Mouse (Mus musculus) regulatory T cell (primary cell): ENCODE data around the gene Zkscan6.

Source experiments
- in situ Hi-C: fragments of 300-600 bp; cut with MboI, MseI; formaldehyde crosslinking; loops from one replicate; pipeline ENCODE4 v1.15.1; 2025; ENCODE audit warnings: high pct_unique_total_duplicates

The Zkscan6 gene

DNA sequence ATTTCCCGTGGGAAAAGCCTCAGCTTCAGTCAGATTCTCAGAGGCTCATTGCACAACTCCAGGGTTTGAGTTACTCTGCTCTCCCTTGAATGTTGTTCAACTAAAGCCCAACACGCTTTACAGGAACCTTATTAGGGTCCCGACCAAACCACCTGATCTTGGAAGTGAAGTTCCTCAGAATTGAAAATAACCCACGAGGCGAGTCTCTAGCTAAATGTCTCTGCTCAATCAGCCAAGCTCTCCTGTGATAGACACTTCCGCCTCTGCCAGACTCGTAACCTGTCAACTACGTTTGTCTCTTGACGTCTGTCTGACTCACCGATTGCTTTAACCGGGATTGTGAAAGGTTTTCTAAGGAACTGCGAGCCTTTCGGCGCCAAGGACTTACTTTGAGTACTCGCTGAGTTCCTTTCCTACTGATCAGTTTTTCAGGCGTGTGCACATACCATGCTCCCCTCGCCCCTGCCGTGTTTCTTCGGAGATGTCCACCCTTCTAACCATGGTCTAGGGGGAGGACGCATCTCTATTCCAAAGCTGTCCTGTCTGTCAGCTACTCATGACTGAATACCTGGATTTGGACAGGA, 562 bp upstream of the Zkscan6 start:
- in situ Hi-C loops = loop anchor here (25.0 kb wide), 2 partner anchors 819 to 1231 kb away; partner anchors contain the start of genes Elac2 and Tmem220

DNA sequence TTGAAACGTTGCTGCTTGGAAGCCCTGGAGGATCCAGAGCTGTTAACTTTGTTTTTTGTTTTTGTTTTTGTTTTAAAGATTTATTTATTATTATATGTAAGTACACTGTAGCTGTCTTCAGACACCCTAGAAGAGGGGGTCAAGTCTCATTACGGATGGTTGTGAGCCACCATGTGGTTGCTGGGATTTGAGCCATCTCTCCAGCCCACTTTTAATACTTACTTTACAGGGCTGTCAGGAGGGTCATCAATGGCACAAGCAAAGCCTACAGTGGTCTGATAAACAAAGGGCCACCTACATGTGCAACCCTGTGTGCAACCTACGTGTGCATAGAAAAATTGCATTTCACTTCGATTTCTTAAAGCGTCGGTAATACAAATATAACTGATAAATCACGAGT, 626 bp downstream of the Zkscan6 start:
- in situ Hi-C loops = loop anchor here (25.0 kb wide), 2 partner anchors 820 to 1230 kb away; partner anchors contain the start of genes Elac2 and Tmem220

DNA sequence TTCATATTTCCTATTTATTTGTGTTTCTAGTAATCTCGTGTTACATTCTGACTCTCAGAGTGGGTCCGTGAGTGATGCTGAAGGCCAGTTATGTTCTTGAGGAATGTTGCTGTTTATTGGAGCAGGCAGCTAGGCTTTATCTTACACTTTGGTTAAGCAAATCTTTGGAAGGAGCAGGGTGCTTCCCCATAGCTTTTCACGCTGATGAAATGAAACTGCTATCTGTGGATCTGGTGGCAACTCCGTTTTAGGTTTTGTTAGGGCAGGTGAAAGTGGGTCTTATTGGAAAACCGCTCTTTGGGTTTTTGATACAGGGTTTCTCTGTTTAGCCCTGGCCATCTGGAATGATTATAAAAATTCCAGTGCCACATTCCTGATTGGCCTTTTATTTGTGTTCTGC, 5.1 kb downstream of the Zkscan6 start:
- in situ Hi-C loops = loop anchor here (25.0 kb wide), 2 partner anchors 825 to 1225 kb away; partner anchors contain the start of genes Elac2 and Tmem220

DNA sequence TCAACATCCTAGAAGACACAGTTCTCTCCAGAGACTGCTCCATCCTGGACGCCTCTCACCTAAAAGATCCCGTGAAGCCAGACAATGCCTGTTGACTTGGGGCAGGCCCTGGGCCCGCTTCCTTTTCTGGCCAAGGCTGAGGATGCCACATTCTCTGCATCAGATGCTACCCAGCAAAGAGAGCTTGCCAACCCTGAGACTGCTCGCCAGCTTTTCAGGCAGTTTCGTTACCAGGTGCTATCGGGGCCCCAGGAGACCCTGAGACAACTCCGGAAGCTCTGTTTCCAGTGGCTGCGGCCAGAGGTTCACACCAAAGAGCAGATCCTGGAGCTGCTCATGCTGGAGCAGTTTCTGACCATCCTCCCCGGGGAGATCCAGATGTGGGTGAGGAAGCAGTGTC, 7.4 kb downstream of the Zkscan6 start:
- in situ Hi-C loops = loop anchor here (25.0 kb wide), 2 partner anchors 827 to 1223 kb away; partner anchors contain the start of genes Elac2 and Tmem220

DNA sequence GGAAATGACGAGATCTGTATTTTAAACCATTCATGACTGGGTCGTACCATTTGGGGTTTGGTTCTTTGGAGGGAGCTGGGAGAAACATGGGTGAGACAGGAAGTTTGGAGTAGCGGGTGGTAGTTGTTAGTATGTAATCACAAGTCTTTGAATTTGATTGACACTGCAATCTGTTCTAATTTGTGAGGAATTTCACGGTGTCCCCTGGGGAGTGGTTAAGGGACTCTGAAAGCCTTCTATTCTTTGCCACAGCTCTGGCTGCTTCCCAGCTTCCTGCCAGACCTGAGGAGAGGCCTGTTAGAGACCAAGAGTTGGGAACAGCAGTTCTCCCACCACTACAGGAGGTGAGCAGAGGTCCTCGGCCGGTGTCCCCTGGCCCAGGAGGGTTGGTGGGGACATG, 9.3 kb downstream of the Zkscan6 start:
- in situ Hi-C loops = loop anchor here (25.0 kb wide), 2 partner anchors 829 to 1221 kb away; partner anchors contain the start of genes Elac2 and Tmem220

DNA sequence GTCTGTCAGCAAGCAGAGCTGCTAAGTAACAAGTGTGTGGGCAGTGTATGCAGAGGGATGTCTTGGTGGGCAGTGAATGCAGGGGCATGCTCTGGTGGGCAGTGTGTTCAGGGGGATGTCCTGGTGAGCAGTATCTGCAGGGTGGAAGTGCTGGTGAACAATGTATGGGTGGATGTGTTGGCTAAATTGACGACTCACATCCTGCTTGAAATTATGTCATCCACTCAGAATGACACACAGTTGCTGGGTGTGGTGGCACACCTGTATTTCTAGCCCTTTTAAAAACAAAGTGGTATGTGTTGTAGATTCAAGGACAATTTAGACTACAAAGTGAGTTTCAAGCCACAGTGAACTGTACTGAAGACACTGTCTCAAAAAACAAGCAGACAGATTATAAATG, 11.2 kb downstream of the Zkscan6 start:
- in situ Hi-C loops = loop anchor here (25.0 kb wide), 2 partner anchors 831 to 1219 kb away; partner anchors contain the start of genes Elac2 and Tmem220

DNA sequence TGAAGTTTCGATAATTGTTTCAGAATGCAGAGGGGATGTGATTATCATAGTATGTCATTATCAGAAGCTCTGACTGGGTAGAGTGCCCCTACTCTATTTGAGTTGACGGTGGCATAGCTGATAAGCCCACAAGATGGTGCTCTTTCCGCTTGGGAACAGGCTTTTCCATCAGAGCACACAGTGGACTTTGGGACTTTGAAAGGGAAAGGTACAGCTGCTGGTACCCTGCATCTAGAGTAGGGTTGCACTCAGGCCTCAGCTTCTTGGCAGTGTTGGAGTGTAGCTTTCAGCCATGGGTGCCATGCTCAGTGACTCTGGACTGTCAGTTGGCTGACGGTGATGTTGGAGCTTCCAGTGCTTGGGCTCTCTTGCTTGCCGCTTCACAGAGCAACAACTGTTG, 13.3 kb downstream of the Zkscan6 start:
- in situ Hi-C loops = loop anchor here (25.0 kb wide), 2 partner anchors 833 to 1217 kb away; partner anchors contain the start of genes Elac2 and Tmem220

DNA sequence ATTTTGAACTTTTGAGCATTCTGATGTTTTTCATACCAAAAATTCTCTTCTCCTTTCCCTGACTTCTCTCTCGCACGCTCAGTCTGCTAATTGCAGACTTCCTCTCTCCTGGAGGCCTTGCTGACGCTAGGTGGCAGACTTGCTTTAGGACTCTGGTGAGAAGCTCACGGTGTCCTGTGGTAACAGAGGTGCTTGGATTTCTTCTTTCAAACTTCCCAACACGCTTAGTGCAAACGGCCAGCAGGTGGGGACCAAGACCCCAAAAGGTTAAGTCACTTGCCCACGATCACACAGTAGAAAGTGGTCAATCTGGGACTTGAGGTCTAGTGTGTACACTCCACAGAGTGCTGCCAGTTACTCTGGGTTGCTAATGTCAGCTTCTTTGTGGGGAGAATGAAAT, 13.9 kb downstream of the Zkscan6 start:
- in situ Hi-C loops = loop anchor here (25.0 kb wide), 2 partner anchors 834 to 1216 kb away; partner anchors contain the start of genes Elac2 and Tmem220

DNA sequence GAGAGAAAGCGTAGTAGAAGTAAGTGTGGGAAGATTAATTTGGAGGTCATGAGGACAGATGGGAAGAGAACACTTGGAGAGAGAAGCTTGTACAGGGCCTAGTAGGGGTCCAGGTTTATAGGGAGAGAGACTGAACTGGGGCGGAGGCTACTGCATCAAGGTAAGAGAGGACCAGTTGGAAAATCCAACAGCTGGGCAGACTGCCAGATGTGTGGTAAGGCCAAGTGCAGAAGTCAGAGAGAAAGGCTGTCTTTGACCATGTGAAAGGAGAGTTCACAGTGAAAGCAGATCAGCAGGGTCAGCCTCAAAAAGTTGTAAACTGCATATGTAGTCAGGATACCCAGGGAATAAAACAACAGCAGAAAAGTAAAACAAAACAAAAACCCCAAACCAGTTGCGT, 17.6 kb downstream of the Zkscan6 start:
- in situ Hi-C loops = loop anchor here (25.0 kb wide), 2 partner anchors 837 to 1213 kb away; partner anchors contain the start of genes Elac2 and Tmem220

DNA sequence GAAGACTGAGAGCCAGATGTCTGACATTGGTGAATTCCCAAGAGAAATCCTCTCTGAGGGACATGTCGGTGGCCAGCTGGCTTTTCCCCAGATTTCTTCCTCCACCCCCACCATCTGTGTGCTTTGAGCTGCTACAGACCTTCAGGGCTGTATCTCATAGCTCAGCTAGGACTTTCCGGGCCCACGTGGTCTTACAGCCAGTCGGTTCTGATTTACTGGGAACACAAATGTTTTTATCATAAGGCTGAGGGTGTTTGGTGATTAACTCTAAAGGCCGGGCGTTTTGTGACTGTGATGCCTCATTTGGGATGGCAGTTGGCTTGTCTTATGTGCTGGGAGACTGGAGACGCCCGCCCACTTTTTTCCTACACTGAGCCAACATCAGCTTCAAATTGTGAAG, 32.0 kb downstream of the Zkscan6 start:
- in situ Hi-C loops = no loop called here

DNA sequence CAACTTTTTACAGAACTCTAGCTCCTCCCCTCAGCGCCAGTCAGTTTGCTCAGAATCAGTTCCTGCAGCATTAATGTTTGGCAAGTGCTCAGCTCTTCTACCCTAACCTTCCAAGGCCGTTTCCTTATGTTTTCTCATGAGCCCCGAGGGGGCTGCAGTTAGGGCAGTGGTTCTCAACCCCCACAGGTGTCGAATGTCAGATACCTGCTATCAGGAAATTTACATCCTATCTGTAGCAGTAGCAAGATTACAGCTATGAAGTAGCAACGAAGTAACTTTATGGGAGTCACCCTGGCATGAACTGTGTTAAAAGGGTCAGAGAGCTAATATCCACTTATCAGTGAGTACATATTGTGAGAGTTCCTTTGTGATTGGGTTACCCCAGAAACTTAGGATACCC, 39.5 kb downstream of the Zkscan6 start:
- in situ Hi-C loops = no loop called here

DNA sequence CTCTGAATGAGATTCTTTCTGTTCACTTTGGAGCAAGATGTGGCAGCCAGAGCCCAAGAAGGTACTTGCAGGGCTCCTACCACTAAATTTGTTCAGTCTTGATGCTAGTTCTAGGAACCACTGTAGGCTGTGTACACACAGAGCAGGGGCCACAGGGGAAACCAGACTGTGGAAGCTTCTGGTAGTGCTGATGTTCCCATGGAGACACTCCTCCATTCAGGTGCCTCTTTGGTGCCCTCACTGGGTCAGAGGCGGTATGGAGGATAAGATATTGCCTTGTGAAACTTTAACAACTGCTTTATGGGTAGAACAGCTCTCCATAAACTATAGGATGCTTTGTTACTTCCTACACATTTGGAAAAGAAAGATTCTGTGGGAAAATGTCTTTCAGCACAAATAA, 45.1 kb downstream of the Zkscan6 start:
- in situ Hi-C loops = loop anchor here (10.0 kb wide), 1 partner anchor 647 kb away; no protein-coding TSS in a partner anchor

DNA sequence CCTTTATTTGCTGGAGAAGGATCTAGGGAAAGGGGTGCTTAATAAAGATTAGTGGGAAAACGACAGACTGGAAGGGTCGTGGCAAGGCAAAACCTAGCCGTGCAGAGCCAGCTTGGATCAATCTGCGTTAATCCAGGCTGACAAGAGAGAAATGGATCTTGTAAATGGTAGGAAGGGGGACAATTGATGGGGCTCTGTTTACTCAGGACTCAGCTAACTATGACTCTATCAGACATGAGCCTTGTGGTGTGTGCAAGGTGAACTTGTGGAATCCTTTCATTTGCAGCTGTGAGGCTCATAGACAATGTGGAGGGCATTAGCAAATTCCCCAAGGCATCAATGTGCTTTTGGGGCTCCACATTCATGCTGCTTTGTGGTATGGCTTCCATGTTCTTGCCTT, 54.5 kb downstream of the Zkscan6 start:
- in situ Hi-C loops = no loop called here

DNA sequence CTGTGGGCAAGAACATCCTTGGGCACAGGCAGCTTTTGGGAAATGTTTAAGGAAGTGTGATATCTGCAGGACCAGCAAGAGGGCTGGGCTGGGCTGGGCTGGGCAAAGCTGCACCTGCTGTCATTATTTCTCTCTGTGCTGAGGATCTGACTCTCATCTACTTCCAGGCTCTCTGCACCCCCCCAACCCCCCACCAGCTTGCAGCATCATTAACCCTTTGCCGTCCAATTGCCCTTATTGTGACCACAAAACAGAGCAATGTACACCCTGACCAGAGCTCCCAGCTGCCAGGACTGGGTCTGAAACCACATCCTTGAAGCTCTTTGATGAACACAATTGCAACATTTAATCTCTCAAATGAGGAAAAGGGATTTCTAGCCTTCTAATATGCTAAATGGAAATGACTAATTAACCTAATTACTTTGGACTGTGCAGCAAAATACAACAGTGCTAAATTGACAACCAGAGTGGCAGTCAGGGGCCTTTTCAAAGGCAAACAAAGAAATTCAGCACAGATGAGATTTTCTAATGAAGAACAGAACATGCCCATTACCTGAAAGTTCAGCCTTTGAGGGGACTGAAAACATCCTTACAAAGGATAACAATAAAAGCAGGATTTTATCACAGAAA, 70.3 kb downstream of the Zkscan6 start:
- in situ Hi-C loops = no loop called here
